Mouse (Mus musculus): ENCODE results near the gene Gm48551. TPM values are rescaled to one million over a fixed set of nuclear protein-coding genes. Genes with fewer than 3 reads are reported as not detected.

Gm48551 gene
- polyA plus RNA-seq, 1 experiment from 2014 or later: 5.9 TPM

DNA sequence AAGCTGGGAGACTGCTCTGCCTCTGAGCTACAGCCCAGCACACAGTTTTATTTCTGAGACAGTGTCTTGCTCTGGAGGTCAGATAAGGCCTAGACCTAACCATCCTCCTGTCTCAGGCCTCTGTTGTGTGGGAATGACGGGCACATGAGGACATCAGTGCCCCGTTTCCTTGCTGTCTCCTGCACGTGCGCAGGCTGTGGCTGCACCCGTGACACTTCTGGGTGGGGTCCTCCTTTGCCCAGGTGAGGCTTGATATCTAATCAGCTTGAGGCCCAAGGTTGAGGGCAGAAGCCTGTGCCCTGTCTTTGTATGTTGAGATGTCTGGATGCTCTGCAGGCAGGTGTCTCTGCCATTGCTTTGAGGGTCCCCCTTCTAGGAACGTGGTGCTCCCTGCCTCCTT lies 8.0 kb downstream of the Gm48551 start:
- Histone ChIP-seq H3K4me1 (peaks cover 29% of the 10 kb centered on the region), H3K36me3 (peaks cover 20% of the 10 kb centered on the region), H3K9me3 (replicated peaks) (no peaks in the 10 kb centered on the region), H3K4me2 (replicated peaks) (no peak overlapping the region), H3K4me3 (no peak overlapping the region), H3K27me3 (0 out of 2 replicates have a peak, but pooled peaks cover 1% of the 10 kb centered on the region), H3K27ac (no peak overlapping the region), H3K9ac (no peak overlapping the region)
- 85% methylated on average over 6 of the region's 6 CpGs for WGBS
- no peak for ATAC-seq (ENCODE audit: low FRiP score)

DNA sequence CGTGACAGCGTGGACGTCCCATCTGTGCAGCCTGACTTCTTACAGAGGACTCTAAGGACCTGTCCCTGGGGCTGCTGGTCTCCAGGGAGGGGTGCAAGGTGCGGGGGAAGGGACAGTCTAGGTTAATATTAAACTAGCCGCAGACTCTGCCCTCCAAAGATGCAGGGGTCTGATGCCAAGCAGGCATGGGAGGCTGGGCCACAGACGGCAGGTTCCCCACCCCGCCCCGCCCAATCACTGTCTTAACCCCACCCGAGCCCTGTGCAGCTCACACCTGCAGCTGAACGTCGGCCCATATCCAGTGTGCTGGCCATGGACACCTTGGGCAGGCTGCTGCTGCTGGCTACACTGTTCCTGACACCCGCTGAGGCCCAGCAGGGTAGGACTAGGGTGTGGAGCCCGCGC lies 8.5 kb downstream of the Gm48551 start, which contains the start of gene Smim24:
Gene Smim24 (plus strand): TSS at position 271 of the 405 bp plus-strand sequence.
- 65% methylated on average over 14 of the region's 14 CpGs for whole genome bisulfite sequencing
- Histone ChIP-seq H3K27ac (peak within 1 kb of the TSS; percentile 40; the same call in 1 of the 2 replicates), H3K27me3 (0 out of 2 replicates have a peak, but pooled peaks cover 5% of the 10 kb centered on the region), H3K36me3 (peaks cover 15% of the 10 kb centered on the region), H3K9ac (peak within 1 kb of the TSS; percentile 51), H3K4me2 (replicated peaks) (peak within 1 kb of the TSS; percentile 46), H3K9me3 (replicated peaks) (no peaks in the 10 kb centered on the region), H3K4me1 (peaks cover 33% of the 10 kb centered on the region), H3K4me3 (peak within 1 kb of the TSS; percentile 7; the same call in 1 of the 2 replicates)
- no peak for ATAC-seq (ENCODE audit: low FRiP score)

DNA sequence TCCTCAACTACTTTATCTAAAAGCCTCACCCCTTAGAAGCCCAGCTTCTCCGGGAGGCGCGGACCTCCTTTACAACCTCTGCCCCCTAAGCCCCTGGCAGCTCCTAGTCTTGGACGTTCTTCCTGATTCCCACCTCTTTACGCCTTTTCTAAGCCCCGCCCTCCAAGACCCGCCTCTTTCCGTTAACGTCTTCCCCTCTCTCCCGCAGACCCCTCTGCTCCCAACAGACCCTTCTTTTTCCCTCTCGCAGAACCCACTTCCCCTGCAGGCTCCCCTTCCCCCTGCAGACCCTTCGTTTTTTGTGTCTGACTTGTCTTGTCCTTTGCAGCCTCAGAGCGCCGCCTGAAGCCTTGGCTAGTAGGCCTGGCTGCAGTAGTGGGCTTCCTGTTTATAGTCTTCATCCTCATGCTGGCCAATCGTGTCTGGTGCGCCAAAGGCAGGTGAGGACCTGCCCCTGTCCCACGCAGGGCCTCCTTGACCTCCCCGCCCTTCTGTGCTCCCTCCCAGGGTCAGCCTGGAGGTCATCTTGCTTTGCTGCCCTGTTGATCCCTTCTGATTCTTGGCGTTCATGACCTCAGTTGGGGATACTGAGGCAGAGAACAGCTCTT lies 9.3 kb downstream of the Gm48551 start:
- WGBS: 9% methylated on average over 19 of the region's 19 CpGs
- Histone ChIP-seq H3K4me1 (peaks cover 36% of the 10 kb centered on the region), H3K9me3 (replicated peaks) (no peaks in the 10 kb centered on the region), H3K4me3 (peak overlapping the region; percentile 7; the same call in 1 of the 2 replicates), H3K27me3 (0 out of 2 replicates have a peak, but pooled peaks cover 5% of the 10 kb centered on the region), H3K27ac (peak overlapping the region; percentile 40; the same call in 1 of the 2 replicates), H3K36me3 (peaks cover 7% of the 10 kb centered on the region; the same call in 1 of the 2 replicates), H3K4me2 (replicated peaks) (peak overlapping the region; percentile 46), H3K9ac (peak overlapping the region; percentile 51)
- ATAC-seq (ENCODE audit: low FRiP score): no peak

DNA sequence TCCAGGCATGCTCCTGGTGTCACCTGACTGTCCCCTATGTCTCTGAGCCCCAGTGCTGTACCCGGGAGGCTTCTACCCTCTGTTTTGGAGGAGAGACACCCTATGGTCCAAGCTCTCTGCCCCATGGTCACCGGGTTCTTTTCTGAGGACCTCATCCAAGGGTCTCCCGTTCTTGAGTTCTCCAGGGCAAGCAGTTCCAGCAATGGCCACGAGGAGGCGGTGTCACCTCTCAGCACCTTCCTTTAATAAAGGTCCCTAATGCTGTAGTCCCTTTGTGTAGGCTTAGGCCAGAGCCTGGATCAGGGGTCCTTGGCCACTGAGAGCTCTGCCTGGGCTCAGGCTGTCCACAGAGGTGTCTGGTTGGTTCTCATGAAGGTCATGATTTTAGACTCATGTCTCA lies 10.9 kb downstream of the Gm48551 start:
- Histone ChIP-seq H3K4me3 (no peak overlapping the region), H3K9ac (0 out of 2 replicates have a peak overlapping the region, but pooled peaks have one; percentile 5), H3K27ac (no peak overlapping the region), H3K4me2 (replicated peaks) (no peak overlapping the region), H3K27me3 (peaks cover 8% of the 10 kb centered on the region; the same call in 1 of the 2 replicates), H3K4me1 (peaks cover 46% of the 10 kb centered on the region), H3K9me3 (replicated peaks) (no peaks in the 10 kb centered on the region), H3K36me3 (peaks cover 15% of the 10 kb centered on the region; the same call in 1 of the 2 replicates)
- WGBS: 15% methylated on average over 5 of the region's 5 CpGs
- no peak for ATAC-seq (ENCODE audit: low FRiP score)

DNA sequence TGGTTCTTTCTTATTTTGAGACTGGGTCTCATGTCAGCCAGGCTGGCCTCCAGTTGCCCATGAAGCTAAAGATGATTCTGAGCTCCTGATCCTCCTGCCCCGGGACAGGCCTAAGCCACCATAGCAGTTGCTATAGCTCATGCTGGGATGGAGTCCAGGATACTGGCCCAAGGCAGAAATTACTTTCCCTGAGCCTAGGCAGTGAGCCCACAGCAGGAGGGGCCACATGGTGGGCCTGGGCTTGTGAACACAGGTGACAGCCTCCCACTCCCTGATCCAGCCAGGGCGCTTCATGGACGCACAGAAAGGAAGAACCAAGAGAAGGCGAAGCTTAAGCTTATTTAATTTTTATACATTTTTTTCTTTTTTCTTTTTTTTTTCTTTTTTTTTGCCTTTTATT lies 11.6 kb downstream of the Gm48551 start:
- Histone ChIP-seq H3K27me3 (peaks cover 8% of the 10 kb centered on the region; the same call in 1 of the 2 replicates), H3K36me3 (peaks cover 20% of the 10 kb centered on the region; the same call in 1 of the 2 replicates), H3K9me3 (replicated peaks) (no peaks in the 10 kb centered on the region), H3K4me2 (replicated peaks) (no peak overlapping the region), H3K4me3 (no peak overlapping the region), H3K27ac (no peak overlapping the region), H3K9ac (no peak overlapping the region), H3K4me1 (peaks cover 53% of the 10 kb centered on the region)
- 81% methylated on average over 4 of the region's 4 CpGs for WGBS
- ATAC-seq (ENCODE audit: low FRiP score): no peak

DNA sequence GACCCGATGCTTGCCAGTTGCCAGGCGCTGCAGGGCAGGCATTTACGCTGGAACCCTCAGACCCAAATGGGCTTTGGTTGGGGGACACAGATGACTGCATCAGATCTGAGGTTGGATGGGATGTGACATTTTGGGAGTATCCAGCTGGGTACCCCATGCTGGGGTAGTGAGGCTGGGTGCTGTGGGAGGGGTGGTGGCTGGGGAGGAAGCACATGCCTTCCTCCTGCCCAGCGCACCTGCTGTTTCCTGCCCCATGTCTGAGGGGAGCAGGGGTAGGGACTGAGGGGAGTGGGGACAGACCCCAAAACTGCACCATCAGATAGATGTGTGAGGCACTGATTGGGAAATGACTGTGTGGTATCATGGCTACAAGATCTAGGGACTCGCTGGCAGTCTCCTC lies 12.5 kb downstream of the Gm48551 start:
- Histone ChIP-seq H3K4me2 (replicated peaks) (no peak overlapping the region), H3K4me3 (no peak overlapping the region), H3K27me3 (peaks cover 8% of the 10 kb centered on the region; the same call in 1 of the 2 replicates), H3K4me1 (peaks cover 62% of the 10 kb centered on the region), H3K27ac (peak overlapping the region; percentile 30; the same call in 1 of the 2 replicates), H3K9me3 (replicated peaks) (no peaks in the 10 kb centered on the region), H3K9ac (peak overlapping the region; percentile 45; the same call in 1 of the 2 replicates), H3K36me3 (peaks cover 16% of the 10 kb centered on the region; the same call in 1 of the 2 replicates)
- 45% methylated on average over 5 of the region's 5 CpGs for WGBS
- no peak for ATAC-seq (ENCODE audit: low FRiP score)

DNA sequence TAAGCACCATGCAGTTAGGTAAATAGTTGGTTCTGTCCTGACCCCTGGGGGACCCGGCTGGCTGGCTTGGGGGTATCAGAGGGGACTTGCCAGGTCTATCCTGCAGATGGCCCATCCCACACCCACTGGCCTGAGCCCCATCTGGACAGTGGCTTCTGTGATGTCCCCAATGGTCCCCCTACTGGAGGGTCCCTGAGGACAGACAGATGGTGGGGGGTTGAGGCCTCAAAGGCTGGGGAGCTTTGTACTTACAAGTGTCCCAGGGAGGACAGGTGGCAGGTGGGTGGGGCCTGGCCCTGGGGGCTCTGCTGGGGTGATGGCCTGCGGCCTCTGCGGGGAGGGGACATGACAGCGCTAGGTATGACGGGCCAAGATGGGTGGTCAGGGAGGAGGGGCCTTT lies 15.0 kb downstream of the Gm48551 start:
- H3K9me3 ChIP-seq (replicated peaks): no peaks in the 10 kb centered on the region
- peaks cover 8% of the 10 kb centered on the region for H3K27me3 ChIP-seq
- no peak overlapping the region for H3K4me2 ChIP-seq (replicated peaks)
- no peak overlapping the region for H3K4me3 ChIP-seq
- peaks cover 18% of the 10 kb centered on the region for H3K36me3 ChIP-seq
- no peak overlapping the region for H3K9ac ChIP-seq
- H3K27ac ChIP-seq: no peak overlapping the region
- peaks cover 69% of the 10 kb centered on the region for H3K4me1 ChIP-seq
- ATAC-seq (ENCODE audit: low FRiP score): no peak
- WGBS: 68% methylated on average over 5 of the region's 5 CpGs

DNA sequence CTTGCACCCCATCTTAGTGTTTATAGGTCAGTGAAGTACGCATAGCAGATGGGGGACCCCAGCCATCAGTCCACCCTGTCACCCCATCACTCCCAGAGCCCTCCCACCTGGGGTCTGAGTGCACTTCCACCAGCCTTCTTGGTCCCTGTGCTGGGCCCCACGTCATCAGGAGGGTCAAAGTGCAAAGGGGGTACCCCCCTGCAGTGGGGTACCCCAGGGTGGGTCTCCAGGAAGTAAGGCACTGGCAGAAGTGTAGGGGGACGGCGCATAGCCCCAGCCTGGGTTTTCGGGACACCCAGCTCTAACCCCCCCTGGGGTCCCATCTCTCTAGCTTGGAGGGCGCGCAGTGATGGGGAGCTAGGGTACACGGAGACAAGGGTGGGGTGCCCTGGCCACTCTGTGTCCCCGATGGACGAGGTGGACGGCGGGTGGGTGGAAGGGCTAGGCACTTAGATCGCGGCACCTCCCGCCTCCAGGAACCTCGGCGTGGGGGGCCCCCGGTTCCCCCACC lies 15.6 kb downstream of the Gm48551 start:
- Histone ChIP-seq H3K4me1 (peaks cover 69% of the 10 kb centered on the region), H3K4me2 (replicated peaks) (peak overlapping the region; percentile 26), H3K9me3 (replicated peaks) (no peaks in the 10 kb centered on the region), H3K27ac (no peak overlapping the region), H3K36me3 (peaks cover 23% of the 10 kb centered on the region), H3K27me3 (peaks cover 13% of the 10 kb centered on the region), H3K4me3 (no peak overlapping the region), H3K9ac (peak overlapping the region; percentile 18; the same call in 1 of the 2 replicates)
- WGBS: 69% methylated on average over 18 of the region's 18 CpGs
- ATAC-seq (ENCODE audit: low FRiP score): no peak

DNA sequence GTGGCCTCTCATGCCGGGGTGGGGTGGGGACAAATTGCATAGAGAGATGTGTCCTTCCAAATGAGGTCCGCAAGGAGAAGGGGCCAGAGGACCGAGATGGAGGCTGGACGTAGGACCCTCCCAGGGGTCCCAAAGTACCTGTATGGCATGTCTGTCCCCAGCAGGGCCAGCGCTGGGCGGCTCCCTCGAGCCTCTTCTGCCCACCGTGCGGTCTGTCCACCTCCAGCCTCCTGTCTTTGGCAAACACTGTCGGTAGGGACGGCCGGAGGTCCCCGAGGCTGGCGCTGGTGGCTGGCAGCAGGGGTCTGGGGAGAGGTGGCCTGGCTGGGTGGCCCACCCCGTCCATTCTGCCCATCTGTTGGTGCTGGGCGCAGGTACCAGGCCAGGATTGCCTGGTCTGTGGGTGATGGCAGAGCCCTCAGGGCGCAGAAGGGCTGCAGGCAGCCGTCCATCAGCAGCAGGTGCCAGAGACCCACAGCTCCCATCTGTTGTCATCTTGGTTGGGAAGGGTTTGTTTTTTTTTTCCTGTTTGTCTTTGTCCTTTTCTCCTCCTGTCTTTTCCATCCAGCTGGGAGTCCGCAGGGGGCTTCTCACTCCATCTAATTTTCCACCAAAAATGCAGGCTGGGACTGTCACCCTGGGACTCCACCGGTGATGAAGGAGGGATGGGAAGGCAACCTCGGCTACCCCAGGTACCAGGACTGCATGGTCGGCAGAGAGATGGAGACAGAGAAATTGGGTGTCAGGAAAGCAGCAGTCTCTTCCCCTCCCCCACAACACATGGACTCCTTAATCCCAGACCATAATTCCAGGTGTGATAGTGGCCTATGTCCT lies 16.3 kb downstream of the Gm48551 start:
- no peak for ATAC-seq (ENCODE audit: low FRiP score)
- Histone ChIP-seq H3K27me3 (peaks cover 15% of the 10 kb centered on the region), H3K4me2 (replicated peaks) (peak overlapping the region; percentile 26), H3K4me1 (peaks cover 69% of the 10 kb centered on the region), H3K36me3 (peaks cover 30% of the 10 kb centered on the region), H3K9ac (peak overlapping the region; percentile 38), H3K4me3 (no peak overlapping the region), H3K27ac (peak overlapping the region; percentile 94), H3K9me3 (replicated peaks) (no peaks in the 10 kb centered on the region)
- 44% methylated on average over 22 of the region's 22 CpGs for WGBS

DNA sequence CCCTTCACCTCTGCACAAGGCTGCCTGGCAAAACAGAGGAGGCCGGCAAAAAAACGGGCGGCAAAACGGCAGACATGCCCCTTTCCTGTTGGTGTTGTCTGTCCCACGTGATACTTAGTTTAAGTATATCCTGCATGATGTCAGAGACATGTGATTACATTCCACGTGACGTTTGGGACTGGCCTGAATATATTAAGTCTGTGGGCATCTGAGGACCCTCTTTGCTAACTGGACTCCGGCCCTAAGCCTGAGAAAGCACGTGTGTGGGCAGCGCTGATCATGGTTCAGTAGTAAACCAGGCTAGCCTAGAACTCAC lies 16.9 kb downstream of the Gm48551 start:
- Histone ChIP-seq H3K4me3 (no peak overlapping the region), H3K36me3 (peaks cover 35% of the 10 kb centered on the region), H3K4me2 (replicated peaks) (peak overlapping the region; percentile 26; the same call in 1 of the 2 replicates), H3K27me3 (peaks cover 19% of the 10 kb centered on the region), H3K4me1 (peaks cover 69% of the 10 kb centered on the region), H3K9ac (no peak overlapping the region), H3K27ac (peak overlapping the region; percentile 94), H3K9me3 (replicated peaks) (no peaks in the 10 kb centered on the region)
- 27% methylated on average over 10 of the region's 10 CpGs for WGBS
- no peak for ATAC-seq (ENCODE audit: low FRiP score)

DNA sequence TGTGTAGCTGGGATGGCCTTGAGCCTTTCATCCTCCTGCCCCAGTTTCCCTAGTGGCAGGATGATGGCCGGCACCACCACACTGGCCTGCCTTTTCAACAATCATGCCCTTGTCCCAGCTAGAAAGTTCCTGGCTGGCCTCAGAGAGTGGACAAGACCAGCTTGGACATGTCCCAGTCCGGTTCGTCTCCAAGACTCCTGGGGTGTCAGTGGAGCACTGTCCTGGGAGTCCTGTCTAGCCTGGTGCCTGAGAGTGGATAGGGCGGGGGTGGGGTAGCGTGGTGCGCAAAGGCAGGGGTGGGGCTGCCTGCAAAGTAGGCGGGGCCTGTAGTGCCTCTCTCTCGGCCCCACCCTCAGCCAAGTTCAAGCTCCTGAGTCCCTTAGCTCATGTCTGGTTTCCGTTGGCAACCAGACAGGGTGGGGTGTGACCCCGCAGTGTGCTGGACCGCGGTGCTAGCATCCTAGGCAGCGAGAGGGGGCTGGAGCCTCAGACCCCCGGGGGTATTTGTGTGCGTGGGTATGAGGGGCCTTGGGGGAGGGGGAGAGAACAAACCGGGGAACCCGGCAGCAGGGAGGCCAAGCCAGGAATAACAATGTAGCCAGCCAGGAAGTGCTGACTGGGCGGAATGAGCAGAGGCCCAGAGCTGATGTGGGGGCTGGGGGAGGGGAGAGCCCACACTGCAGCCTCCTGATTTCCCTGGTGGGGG lies 17.4 kb downstream of the Gm48551 start:
- Histone ChIP-seq H3K4me2 (replicated peaks) (peak overlapping the region; percentile 26), H3K9ac (peak overlapping the region; percentile 39), H3K27me3 (peaks cover 25% of the 10 kb centered on the region), H3K4me3 (0 out of 2 replicates have a peak overlapping the region, but pooled peaks have one; percentile 5), H3K4me1 (peaks cover 69% of the 10 kb centered on the region), H3K9me3 (replicated peaks) (no peaks in the 10 kb centered on the region), H3K27ac (peak overlapping the region; percentile 94), H3K36me3 (peaks cover 35% of the 10 kb centered on the region)
- 3% methylated on average over 18 of the region's 18 CpGs for WGBS
- peak; percentile 76 for ATAC-seq (ENCODE audit: low FRiP score)

All from hindbrain, embryonic 12.5 days (tissue).